Mouse (Mus musculus): ENCODE measurements at regions not wholly inside any gene's neighbourhood (a gene's known extent, or its start where the extent isn't known, plus 50 kb on each side); places are given as distances from the start of the nearest gene placed in this dataset.
A peak's percentile ranks its signal among the peaks of the same experiment; 100 is the strongest.

DNA sequence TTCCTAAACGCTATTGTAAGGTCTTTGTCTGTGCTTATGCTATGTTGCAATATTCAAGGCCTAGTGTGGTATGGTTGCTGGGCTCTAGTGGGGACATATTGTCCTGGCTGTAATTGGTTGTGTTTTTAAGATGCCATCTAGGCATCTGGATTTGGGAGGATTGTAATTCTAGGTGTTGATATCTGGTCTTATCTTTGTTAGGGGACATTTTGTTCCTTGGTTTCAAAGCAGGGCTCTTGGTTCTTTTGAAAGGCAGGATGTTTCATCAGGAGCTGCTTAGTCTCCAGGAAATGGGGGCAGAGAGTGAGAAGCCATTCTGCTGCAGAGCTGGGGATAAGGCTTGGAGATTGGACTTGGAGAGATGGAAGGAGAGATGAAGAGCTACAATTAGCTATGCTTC lies 194.7 kb upstream of the Usp24 start:
- Histone ChIP-seq H3K36me3 (no peaks in the 10 kb centered on the region), H3K4me1 (peaks cover 7% of the 10 kb centered on the region)
- DNase-seq (ENCODE audit: low spot score): no peak

DNA sequence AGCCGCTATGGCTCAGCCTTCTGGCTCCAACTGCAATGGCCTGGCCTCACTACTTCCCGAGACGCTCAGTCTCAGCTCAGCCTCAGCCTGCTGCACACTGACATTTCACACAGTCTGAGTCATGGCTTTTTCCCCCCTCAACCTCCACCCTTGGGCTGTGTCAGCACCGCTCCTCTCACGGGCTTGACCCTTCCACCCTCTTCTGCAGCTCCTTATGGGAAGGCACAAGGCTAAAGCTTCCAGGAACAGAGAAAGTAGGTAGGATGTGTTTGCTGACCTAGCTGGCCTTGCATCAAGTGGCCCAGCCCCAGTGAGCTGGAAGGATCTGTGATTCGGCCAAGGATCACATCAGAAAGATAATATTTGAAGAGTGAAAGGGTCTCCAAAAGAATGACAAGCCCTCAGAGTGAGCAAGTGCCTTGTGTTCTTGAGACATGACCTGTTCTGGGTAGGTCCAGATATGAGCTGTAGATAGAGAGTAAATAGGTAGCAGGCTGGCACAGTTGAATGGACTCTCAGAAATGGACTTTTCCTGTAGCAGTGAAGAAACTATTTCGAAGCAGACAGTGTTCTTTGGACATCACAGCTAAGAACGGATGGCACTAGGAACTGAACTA lies 192.9 kb upstream of the Usp24 start:
- WGBS: 92% methylated on average over 8 of the region's 8 CpGs
- H3K36me3 ChIP-seq: no peaks in the 10 kb centered on the region
- H3K27me3 ChIP-seq (ENCODE audit: low read depth, poor library complexity, severe bottlenecking): no peaks in the 10 kb centered on the region

More for the DNA sequence above, 194.7 kb upstream of the Usp24 start:
- Histone ChIP-seq H3K27ac (replicated peaks) (no peak overlapping the region), H3K27me3 (ENCODE audit: low read depth, poor library complexity, severe bottlenecking) (no peaks in the 10 kb centered on the region), H3K9me3 (replicated peaks) (no peaks in the 10 kb centered on the region), H3K4me3 (no peak overlapping the region)
- WGBS: 91% methylated on average over 1 of the region's 1 CpGs

DNA sequence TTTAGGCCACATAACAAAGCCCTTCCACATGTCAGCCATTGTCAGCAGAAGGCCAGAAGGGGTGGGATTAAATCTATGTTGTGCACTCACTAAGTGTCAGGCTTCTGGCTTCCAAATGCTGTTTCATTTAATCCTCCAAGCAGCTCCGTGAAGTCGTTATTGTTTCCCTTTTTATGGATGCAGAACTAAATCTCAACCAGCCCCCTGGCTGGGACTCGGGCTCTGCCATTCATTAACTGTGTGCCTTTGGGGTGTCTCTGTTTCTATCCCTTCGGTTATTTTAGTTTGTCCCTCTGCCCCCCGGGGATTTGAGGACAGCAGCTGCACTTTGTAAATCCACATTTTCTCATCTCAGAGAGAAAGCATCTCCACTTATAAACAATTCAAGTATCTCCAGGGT lies 188.8 kb upstream of the Usp24 start:
- Histone ChIP-seq H3K4me1 (peaks cover 9% of the 10 kb centered on the region; the same call in 1 of the 2 replicates), H3K27me3 (ENCODE audit: low read depth, poor library complexity, severe bottlenecking) (no peaks in the 10 kb centered on the region), H3K27ac (replicated peaks) (peak overlapping the region; percentile 39; the same call in 1 of the 2 replicates), H3K36me3 (no peaks in the 10 kb centered on the region), H3K4me3 (no peak overlapping the region), H3K9me3 (replicated peaks) (no peaks in the 10 kb centered on the region)
- no peak for DNase-seq (ENCODE audit: low spot score)
- 55% methylated on average over 5 of the region's 5 CpGs for WGBS

More for the DNA sequence above, 192.9 kb upstream of the Usp24 start:
- no peak overlapping the region for H3K27ac ChIP-seq (replicated peaks)
- no peaks in the 10 kb centered on the region for H3K9me3 ChIP-seq (replicated peaks)
- H3K4me1 ChIP-seq: peaks cover 9% of the 10 kb centered on the region; the same call in 1 of the 2 replicates
- DNase-seq (ENCODE audit: low spot score): no peak
- no peak overlapping the region for H3K4me3 ChIP-seq

DNA sequence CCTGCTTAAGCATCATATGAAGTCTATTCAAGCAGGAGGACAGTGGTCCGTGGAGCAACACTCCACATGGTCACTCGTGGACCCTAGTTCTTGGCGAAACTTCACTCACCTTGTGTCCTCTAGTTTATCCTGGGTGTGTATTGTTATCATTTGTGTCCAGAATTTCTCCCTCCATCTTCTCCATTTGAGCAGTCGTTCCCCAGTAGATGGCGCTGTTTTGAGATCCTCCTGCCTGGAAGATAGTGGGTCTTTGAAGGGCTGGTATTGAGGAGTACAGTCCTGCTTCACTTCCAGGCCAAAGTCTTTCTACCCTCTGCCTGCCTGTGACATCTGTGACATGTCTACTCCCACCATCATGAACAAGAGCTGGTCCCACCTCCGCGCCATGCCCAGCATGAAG lies 188.4 kb upstream of the Usp24 start:
- 55% methylated on average over 7 of the region's 7 CpGs for WGBS
- Histone ChIP-seq H3K27me3 (ENCODE audit: low read depth, poor library complexity, severe bottlenecking) (no peaks in the 10 kb centered on the region), H3K9me3 (replicated peaks) (no peaks in the 10 kb centered on the region), H3K4me3 (no peak overlapping the region), H3K4me1 (peaks cover 9% of the 10 kb centered on the region; the same call in 1 of the 2 replicates), H3K27ac (replicated peaks) (no peak overlapping the region), H3K36me3 (no peaks in the 10 kb centered on the region)
- peak; percentile 41 for DNase-seq (ENCODE audit: low spot score)

DNA sequence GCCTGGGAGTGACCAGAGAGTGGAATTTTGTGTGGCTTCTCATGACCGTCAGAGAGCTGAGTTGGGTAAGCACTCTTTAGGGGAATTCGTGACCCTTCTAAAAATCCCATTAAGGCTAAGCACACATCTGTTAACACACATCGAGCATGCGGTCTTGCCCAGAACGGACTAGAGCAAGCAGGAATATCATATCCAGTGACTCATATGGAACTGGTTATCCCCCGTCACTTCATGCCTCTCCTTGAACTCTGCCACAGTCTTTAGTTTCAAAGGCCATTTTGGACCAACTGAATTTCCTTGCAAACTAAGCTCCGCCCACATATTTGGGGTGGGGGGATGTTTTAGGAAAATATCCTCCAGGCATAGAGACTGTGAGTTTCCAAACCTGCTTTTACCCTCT lies 186.7 kb upstream of the Usp24 start:
- H3K27ac ChIP-seq (replicated peaks): no peak overlapping the region
- H3K27me3 ChIP-seq (ENCODE audit: low read depth, poor library complexity, severe bottlenecking): no peaks in the 10 kb centered on the region
- peaks cover 14% of the 10 kb centered on the region for H3K4me1 ChIP-seq
- DNase-seq (ENCODE audit: low spot score): no peak
- H3K36me3 ChIP-seq: no peaks in the 10 kb centered on the region
- no peaks in the 10 kb centered on the region for H3K9me3 ChIP-seq (replicated peaks)
- no peak overlapping the region for H3K4me3 ChIP-seq
- 78% methylated on average over 7 of the region's 7 CpGs for WGBS

DNA sequence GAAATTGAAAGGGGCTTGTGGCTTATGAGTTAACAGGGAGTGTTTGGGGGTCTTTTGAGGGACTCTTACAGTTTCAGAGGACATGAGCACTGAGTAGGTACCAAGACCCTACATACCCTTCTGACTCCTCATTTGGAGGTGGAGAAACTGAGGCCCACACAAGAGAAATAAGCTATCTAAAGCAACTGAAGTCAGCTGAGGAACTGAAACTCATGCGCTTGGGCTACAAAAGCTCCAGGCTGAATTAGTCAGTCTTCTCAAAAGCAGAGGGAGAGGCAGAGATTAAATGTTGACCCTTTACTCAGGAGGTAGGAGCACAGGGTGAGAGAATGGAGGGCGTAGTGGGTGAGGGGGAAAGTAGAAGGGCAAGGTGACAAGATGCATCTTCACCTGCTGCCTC lies 186.2 kb upstream of the Usp24 start:
- Histone ChIP-seq H3K27ac (replicated peaks) (no peak overlapping the region), H3K4me3 (no peak overlapping the region), H3K27me3 (ENCODE audit: low read depth, poor library complexity, severe bottlenecking) (no peaks in the 10 kb centered on the region), H3K4me1 (peaks cover 14% of the 10 kb centered on the region), H3K36me3 (no peaks in the 10 kb centered on the region), H3K9me3 (replicated peaks) (no peaks in the 10 kb centered on the region)
- no peak for DNase-seq (ENCODE audit: low spot score)
- 91% methylated on average over 2 of the region's 2 CpGs for WGBS

DNA sequence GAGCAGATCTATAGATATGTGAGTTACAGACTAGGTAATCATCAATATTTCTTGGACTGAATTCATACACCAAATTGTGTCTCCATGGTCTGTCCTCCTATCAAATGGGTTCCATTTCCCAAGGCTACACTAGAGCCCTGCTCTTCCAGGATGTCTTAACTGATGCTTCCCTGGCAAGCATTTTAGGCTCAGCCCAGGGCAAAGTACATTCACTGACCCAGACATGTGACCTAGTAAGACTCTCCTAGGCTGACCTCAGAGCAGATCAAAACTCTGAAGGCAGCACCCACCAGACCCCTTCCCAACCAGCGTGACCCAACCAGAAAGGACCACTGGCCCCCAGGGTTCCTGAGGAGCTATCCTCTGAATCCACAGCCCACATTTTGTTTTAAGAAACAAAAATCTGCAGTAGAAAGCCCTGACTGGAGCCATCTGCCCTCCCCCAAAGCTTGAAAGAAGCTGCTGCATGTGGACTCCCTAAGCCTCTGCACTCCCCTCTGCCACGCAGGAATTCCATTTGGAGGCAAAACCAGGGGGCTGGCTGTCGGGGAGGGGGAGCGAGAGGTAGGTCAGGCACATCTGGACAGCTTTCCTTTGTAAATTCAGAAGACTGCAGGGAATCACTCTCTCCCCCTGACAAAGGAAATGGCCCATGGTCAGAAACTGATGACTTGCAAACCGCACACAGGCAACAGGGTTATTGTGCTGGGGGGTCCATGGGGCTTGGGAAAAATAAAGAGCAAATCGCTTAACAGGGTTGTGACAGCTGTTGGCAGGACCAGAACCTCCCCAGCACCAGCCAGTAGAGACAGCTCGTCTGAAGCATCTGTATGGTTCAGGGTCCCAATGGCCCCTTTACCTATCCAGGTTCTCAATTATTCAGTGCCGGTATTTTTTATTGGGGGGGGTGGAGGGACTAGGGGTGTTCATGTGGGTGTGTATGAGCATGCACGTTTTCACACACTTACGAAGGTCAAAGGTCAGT lies 182.0 kb upstream of the Usp24 start:
- Histone ChIP-seq H3K27me3 (ENCODE audit: low read depth, poor library complexity, severe bottlenecking) (no peaks in the 10 kb centered on the region), H3K27ac (replicated peaks) (no peak overlapping the region; the same call in 1 of the 2 replicates), H3K4me3 (no peak overlapping the region), H3K4me1 (peaks cover 5% of the 10 kb centered on the region), H3K9me3 (replicated peaks) (no peaks in the 10 kb centered on the region), H3K36me3 (no peaks in the 10 kb centered on the region)
- 55% methylated on average over 10 of the region's 10 CpGs for WGBS
- no peak for DNase-seq (ENCODE audit: low spot score)

DNA sequence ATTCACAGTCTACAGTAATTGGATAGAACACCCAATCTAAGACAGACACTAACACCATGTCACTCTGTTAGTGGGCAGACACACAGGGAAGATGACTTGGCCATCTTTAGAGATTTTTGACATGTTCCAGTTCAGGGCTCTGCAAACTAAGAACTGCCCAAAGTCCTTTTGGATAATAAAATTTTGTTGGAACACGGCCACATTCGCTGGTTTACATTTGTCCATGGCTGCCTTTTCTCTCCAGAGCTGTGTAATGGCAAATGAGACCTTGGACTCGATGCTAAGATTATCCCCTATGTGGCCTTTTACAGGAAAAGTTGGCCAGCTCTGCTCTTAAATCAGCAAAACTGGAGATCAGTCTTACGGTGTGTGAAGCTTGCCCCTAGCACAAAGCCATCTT lies 173.3 kb upstream of the Usp24 start:
- Histone ChIP-seq H3K27me3 (ENCODE audit: low read depth, poor library complexity, severe bottlenecking) (no peaks in the 10 kb centered on the region), H3K4me3 (no peak overlapping the region), H3K27ac (replicated peaks) (no peak overlapping the region), H3K9me3 (replicated peaks) (no peaks in the 10 kb centered on the region), H3K4me1 (no peaks in the 10 kb centered on the region), H3K36me3 (no peaks in the 10 kb centered on the region)
- no peak for DNase-seq (ENCODE audit: low spot score)
- 92% methylated on average over 4 of the region's 4 CpGs for WGBS

DNA sequence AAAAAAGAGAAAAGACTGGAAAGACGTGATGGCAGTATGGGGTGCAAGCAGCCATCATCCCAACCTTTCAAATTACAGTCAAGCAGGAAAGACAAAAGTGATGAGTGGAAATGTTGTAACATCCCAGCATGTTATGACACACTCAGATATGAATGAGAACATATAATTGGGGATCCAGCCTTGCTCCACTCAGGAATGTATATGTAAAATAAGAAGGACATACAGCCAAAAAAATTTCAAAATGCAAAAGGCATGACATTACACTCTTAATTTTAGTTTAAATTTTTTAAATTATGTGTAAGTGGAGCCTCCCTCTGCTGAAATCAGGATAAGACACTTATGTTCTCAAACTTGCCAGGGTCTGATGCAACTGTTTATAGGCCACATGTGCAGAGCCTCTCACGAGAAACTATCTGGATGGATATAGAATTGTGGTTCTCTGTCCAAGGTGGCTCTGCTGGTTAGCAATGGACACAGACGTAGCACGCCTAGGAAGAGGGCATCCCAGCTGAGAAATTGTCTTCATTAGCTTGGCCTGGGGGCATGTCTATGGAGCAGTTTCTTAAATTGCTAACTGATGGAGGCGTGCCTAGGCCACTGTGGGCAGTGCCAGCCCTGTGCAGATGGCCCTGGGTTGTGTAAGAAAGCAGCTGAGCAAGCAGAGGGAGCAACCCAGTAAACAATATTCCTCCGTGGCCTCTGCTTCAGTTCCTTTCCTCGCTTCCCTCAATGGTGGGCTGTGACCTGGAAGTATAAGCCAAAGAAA lies 171.5 kb upstream of the Usp24 start:
- 83% methylated on average over 7 of the region's 7 CpGs for WGBS
- Histone ChIP-seq H3K27ac (replicated peaks) (no peak overlapping the region), H3K4me3 (no peak overlapping the region), H3K36me3 (no peaks in the 10 kb centered on the region), H3K27me3 (ENCODE audit: low read depth, poor library complexity, severe bottlenecking) (no peaks in the 10 kb centered on the region), H3K4me1 (no peaks in the 10 kb centered on the region), H3K9me3 (replicated peaks) (no peaks in the 10 kb centered on the region)
- DNase-seq (ENCODE audit: low spot score): no peak

DNA sequence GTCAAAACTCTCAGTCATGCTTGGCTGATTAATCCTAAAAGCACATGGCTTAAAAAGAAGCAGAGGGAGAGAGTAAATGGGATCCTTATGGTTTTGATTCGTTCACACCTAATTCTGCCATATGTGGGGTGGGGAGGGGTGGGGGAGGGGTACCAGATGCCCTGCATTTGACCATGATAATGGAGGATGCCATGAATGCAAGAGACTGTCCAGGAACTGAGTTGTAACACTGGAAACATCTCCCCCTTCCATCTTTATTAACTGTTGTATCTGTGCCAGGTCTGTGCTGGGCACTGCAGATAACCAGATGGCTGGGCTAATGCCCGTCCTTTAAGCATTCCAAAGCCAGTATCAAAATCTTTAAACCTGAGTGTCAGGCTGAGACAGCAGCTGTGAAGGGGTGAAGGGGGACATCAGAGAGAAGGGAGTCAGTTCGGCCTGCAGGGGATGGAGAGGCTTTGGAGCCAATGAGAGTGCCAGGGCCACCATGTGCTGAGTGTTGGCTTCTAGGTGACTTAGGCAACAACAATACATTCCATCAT lies 169.0 kb upstream of the Usp24 start:
- Histone ChIP-seq H3K4me1 (no peaks in the 10 kb centered on the region), H3K4me3 (no peak overlapping the region), H3K27ac (replicated peaks) (no peak overlapping the region), H3K36me3 (no peaks in the 10 kb centered on the region), H3K27me3 (ENCODE audit: low read depth, poor library complexity, severe bottlenecking) (no peaks in the 10 kb centered on the region), H3K9me3 (replicated peaks) (no peaks in the 10 kb centered on the region)
- WGBS: 85% methylated on average over 3 of the region's 3 CpGs
- no peak for DNase-seq (ENCODE audit: low spot score)

DNA sequence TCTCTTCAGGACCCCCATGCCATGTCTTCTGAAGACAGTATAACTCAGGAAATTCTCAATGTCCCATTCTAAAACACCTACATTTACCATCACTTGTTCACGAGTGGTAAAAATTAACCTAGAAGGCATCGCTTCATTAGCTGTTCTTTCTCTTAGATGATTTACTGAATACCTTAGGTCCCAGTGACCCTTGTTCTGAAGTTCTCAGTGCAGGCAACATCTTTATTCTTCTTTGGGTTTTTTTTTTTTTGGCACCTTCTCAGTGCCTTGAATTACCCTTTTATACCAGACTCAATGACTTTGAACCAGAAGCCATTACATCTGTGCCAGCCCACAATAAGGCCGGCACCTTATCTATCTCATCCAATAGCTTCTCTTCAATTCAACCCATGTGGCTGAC lies 167.1 kb upstream of the Usp24 start:
- WGBS: 98% methylated on average over 3 of the region's 3 CpGs
- 0 out of 2 replicates have a peak, but pooled peaks cover 2% of the 10 kb centered on the region for H3K9me3 ChIP-seq (replicated peaks)
- no peak overlapping the region for H3K4me3 ChIP-seq
- H3K27ac ChIP-seq (replicated peaks): no peak overlapping the region
- DNase-seq (ENCODE audit: low spot score): no peak
- H3K27me3 ChIP-seq (ENCODE audit: low read depth, poor library complexity, severe bottlenecking): no peaks in the 10 kb centered on the region
- no peaks in the 10 kb centered on the region for H3K4me1 ChIP-seq
- no peaks in the 10 kb centered on the region for H3K36me3 ChIP-seq

DNA sequence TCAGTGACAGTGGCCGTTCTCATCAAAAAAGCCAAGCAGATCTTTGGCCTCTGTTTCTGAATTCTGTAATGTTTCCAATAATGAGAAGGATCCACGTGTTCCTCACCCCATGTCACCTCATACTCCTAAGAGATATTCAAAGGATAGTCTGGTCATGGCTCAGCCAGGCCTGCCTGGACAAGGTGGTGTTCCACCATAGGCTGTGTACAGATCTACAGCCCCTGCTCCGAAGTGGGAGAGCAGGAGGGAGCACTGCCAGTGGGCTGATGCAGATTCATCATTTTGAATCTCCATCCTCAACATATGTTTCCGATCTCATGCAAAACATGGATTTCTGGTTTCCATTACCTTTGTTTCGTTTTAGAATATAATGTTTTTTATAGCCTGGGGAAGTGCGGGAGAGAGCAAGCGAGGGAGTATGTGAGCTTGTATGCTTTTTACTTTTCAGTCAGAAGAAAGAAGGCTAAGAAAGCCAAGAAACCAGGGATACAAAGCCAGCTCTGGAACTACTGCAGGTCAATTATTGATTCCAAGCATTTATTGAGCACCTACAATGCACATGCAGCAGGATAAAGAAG lies 166.5 kb upstream of the Usp24 start:
- Histone ChIP-seq H3K4me1 (no peaks in the 10 kb centered on the region), H3K36me3 (no peaks in the 10 kb centered on the region), H3K27me3 (ENCODE audit: low read depth, poor library complexity, severe bottlenecking) (no peaks in the 10 kb centered on the region), H3K4me3 (no peak overlapping the region), H3K9me3 (replicated peaks) (0 out of 2 replicates have a peak, but pooled peaks cover 2% of the 10 kb centered on the region), H3K27ac (replicated peaks) (no peak overlapping the region)
- WGBS: 83% methylated on average over 7 of the region's 7 CpGs
- DNase-seq (ENCODE audit: low spot score): no peak
